Comparison of ENCODE assay signal across 36 mouse cellular contexts in genomic region chrX:135712845-135713244, GRCm38 (mm10). TPM values are rescaled to one million over a fixed set of nuclear protein-coding genes. Genes with fewer than 3 reads are reported as not detected.
"Had no signal": no experiment of that assay in that cellular context is flagged by ENCODE, and none has a peak within 500 bp of the region (broad histone marks: within the 10 kb centered on the region; RNA-seq: fewer than 3 reads in every experiment).

No protein-coding gene starts in this region.

- H3K4me2 ChIP-seq: hindbrain, embryonic 12.5 days; hindbrain, embryonic 14.5 days; intestine, embryonic 15.5 days; limb, embryonic 12.5 days; liver, embryonic 11.5 days; liver, embryonic 13.5 days; liver, embryonic 15.5 days had no signal

- H3K27me3 ChIP-seq: hindbrain, embryonic 12.5 days; intestine, embryonic 15.5 days; liver, embryonic 13.5 days; liver, embryonic 15.5 days had no signal

- DNase-seq: gastrocnemius, adult 2 months; gastrocnemius, postnatal 10 days; gastrocnemius, postnatal 25 days; kidney, adult 18-20 months; kidney, adult 8-10 months; kidney, postnatal 10 days; kidney, postnatal 25 days; kidney, postnatal 4 days; liver; liver, embryonic 13.5 days; liver, postnatal 0 days; lung, adult 2 months had no signal

- H3K36me3 ChIP-seq: hindbrain, embryonic 10.5 days; hindbrain, embryonic 12.5 days; intestine, embryonic 15.5 days; limb, embryonic 10.5 days; limb, embryonic 12.5 days; liver, embryonic 13.5 days; liver, embryonic 15.5 days had no signal

- H3K9ac ChIP-seq: hindbrain, embryonic 12.5 days; hindbrain, embryonic 14.5 days; intestine, embryonic 15.5 days; limb, embryonic 12.5 days; liver, embryonic 13.5 days; liver, embryonic 15.5 days; liver, postnatal 0 days had no signal

- H3K9me3 ChIP-seq: hindbrain, embryonic 10.5 days; hindbrain, embryonic 12.5 days; intestine, embryonic 15.5 days; limb, embryonic 10.5 days; limb, embryonic 12.5 days; liver, embryonic 13.5 days; liver, embryonic 15.5 days had no signal

- H3K27ac ChIP-seq: gastrocnemius, adult 2 months; hindbrain, embryonic 10.5 days; hindbrain, embryonic 12.5 days; hindbrain, embryonic 14.5 days; intestine, embryonic 15.5 days; layer of hippocampus, adult 2 months; left cerebral cortex, adult 2 months; limb, embryonic 10.5 days; limb, embryonic 12.5 days; liver, embryonic 13.5 days; liver, embryonic 15.5 days had no signal

- H3K4me1 ChIP-seq: hindbrain, embryonic 10.5 days; hindbrain, embryonic 12.5 days; intestine, embryonic 15.5 days; limb, embryonic 10.5 days; limb, embryonic 12.5 days; liver, embryonic 13.5 days; liver, embryonic 15.5 days had no signal

- H3K4me3 ChIP-seq: gastrocnemius, adult 2 months; hindbrain, embryonic 10.5 days; hindbrain, embryonic 12.5 days; intestine, embryonic 15.5 days; layer of hippocampus, adult 2 months; left cerebral cortex, adult 2 months; limb, embryonic 10.5 days; limb, embryonic 12.5 days; liver, embryonic 13.5 days; liver, embryonic 15.5 days had no signal

- ATAC-seq: hindbrain, embryonic 16.5 days; inflammation-experienced regulatory T-cells, adult 6 months; intestine, embryonic 15.5 days; intestine, postnatal 0 days; liver, postnatal 0 days had no signal

RNA-seq across cellular contexts. Expression of gene Tmsb15a, which starts 12.2 kb away (rescaled TPM):
- total RNA-seq: gastrocnemius, adult 2 months; gastrocnemius, postnatal 10 days; gastrocnemius, postnatal 25 days; gastrocnemius, postnatal 4 days; granulocyte monocyte progenitor cell, adult 5-6 weeks; heart, postnatal 10 days; layer of hippocampus, adult 2 months; layer of hippocampus, postnatal 10 days; layer of hippocampus, postnatal 25 days; left cerebral cortex, adult 2 months; left cerebral cortex, postnatal 14 days; left cerebral cortex, postnatal 36 days had no signal
- polyA plus RNA-seq: frontal cortex, adult 2 months; hindbrain, embryonic 10.5 days; hindbrain, embryonic 12.5 days; hindbrain, embryonic 14.5 days; hindbrain, embryonic 16.5 days; inflammation-experienced regulatory T-cells, adult 6 months; intestine, postnatal 0 days; kidney, embryonic 14.5 days; kidney, embryonic 16.5 days; limb, embryonic 10.5 days; limb, embryonic 12.5 days; liver, embryonic 11.5 days; liver, embryonic 13.5 days; liver, embryonic 15.5 days; liver, postnatal 0 days; lung, adult 2 months had no signal

RNA-seq across cellular contexts. Expression of gene Tcp11x2, which starts 19.3 kb away (rescaled TPM):
- total RNA-seq: gastrocnemius, adult 2 months; gastrocnemius, postnatal 10 days; gastrocnemius, postnatal 25 days; gastrocnemius, postnatal 4 days; granulocyte monocyte progenitor cell, adult 5-6 weeks; heart, postnatal 10 days; layer of hippocampus, adult 2 months; layer of hippocampus, postnatal 10 days; layer of hippocampus, postnatal 25 days; left cerebral cortex, adult 2 months; left cerebral cortex, postnatal 14 days; left cerebral cortex, postnatal 36 days had no signal
- polyA plus RNA-seq: frontal cortex, adult 2 months; hindbrain, embryonic 10.5 days; hindbrain, embryonic 12.5 days; hindbrain, embryonic 14.5 days; hindbrain, embryonic 16.5 days; intestine, embryonic 15.5 days; intestine, postnatal 0 days; kidney, embryonic 14.5 days; kidney, embryonic 16.5 days; limb, embryonic 12.5 days; limb, embryonic 14.5 days; liver, embryonic 11.5 days; liver, embryonic 13.5 days; liver, embryonic 15.5 days; liver, postnatal 0 days; lung, adult 2 months had no signal
